Mouse (Mus musculus): ENCODE data around the gene Gkn2.

The Gkn2 gene

DNA sequence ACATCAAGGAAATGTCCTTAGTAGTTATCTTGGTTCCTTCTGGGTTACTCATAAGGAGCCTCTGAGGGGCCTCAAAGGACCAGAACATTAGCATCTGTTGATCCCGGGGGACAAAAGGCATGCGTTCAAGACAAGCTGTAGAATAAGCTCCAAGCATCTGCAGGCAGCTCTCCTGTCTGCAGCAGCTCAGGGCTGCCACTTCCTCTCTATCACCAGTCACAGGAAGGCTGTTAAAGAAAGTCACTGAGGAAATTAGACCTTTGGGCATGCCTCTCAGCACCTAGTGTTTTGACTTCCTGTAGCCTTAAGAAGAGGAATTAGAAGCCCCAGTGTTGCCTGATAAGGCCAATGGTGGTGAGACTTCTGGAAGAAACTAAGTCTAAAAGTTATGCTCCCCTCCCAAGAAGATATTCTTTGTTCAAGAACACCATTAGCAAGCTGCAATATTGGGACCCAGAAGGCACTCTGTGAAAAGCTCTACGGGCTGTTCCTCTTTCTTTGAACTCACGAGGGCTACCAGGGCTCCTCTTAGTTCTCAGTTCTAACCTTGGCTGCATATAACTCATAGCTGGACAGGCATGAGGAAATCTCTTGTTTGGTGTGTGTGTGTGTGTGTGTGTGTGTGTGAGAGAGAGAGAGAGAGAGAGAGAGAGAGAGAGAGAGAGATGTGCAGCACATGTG is 26.9 kb downstream of the Gkn2 start:
- DNase-seq (ENCODE audit: low spot score): no peak

DNA sequence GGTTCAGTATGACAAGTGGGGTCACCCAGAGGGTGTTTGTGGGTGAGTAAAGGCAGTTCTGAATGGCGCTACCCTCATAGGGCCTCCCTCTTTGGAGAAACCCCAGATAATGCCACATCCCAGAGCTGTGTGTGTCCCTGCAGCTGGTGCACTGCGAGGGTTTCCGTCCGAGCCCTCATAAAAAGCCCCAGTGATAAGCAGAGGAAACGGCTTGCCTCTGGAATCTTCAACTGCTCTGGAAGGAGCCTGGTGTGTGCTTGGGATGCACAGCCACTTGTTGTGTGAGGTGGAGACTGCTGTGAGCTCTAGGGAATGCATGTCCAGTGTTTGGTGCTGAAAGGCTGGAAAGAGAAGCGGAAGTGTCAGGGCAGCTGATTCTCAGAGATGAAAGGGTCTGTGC is 28.3 kb downstream of the Gkn2 start:
- no peak for DNase-seq (ENCODE audit: low spot score)

DNA sequence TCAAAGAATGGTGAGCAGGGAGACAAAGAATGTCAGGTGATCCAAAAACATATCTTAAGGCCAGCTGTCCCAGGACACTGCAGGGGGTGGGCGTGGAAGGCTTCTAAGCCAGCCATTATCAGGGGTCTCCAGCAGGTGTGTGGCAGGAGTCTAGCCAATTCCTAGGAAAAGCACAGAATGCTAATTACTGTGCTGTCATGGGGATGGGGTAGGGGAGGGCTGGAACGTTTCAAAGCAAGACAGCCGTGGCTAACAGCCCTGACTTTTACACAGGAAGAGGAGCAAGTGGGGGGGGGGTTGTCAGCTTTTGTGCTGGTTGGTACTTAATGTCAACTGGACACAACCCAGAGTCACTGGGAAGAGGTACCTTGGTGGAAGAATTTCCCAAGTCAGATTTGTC is 38.9 kb downstream of the Gkn2 start:
- DNase-seq (ENCODE audit: low spot score): no peak

DNA sequence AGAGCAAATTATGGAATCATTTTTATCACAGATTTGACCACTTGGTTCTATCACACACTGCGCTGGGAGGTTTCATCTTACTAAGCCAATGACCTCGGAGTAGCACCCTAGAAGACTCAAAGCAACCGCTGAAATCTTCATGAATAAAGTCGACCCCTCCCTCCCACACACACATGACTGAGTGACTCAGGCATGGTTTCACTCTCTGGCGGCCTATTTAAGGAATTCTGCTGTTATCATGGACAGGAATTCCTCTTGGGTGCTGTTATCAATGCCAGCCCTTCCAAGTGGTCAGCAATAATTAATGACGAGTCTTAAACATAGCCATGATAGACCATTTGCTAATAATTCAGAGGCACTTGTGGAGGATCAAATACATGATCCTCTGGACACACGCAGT is 49.1 kb downstream of the Gkn2 start:
- no peak for DNase-seq (ENCODE audit: low spot score)

DNA sequence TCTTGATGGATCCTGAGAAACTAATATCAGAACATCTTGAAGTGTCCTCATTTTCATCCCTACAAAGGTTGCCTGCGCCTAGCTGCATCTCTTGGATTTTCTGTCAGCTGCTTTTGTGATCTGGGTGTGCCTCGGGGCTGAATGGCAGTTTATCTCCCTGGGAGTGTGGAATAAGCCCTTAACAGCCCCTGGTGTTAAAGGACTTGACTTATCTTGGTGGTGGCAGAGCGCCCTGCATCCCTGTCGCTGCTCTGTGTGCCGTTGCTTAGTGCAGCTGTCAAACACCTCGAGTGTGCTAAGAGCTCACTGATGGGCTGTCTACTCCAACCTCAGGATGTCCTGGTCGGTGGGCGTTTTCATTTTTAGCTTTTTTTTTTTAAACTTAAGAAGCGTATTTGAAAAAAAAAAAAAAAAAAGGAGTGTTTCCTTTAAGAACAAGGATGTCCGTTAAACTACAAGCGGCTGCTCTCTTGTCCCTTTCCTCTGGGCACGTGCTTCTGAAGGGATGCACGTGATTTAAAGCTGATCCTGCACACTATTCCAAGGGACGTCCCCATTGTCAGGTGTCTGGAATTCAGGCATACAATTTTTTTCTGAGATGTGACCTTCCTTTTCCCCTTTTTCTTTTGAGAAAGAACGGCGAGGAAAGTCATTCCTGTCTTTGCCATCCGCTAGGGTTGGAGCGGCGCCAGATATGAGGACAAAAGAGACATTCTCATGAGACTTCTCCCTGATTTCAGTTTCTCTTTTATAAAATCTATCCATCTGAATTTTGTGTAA is 51.1 kb downstream of the Gkn2 start:
- DNase-seq (ENCODE audit: low spot score): no peak

DNA sequence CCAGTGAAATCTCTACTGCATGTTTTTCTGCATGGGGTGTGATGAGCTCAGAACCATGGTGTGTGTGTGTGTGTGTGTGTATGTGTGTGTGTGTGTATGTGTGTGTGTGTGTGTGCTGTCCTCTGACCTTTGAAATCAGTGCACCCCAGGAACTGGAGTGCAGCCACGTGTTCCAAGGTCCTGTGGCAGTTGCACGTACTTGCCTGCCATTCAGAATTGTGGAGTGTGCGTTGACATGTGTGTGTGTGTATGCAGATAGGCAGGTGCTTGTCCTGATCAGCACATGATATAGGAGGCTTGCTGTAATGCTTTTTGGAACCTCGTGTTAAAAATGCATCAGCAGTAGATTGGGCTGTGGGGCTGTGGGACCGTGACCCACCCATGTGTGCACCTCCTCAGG is 53.8 kb downstream of the Gkn2 start:
- no peak for DNase-seq (ENCODE audit: low spot score)

DNA sequence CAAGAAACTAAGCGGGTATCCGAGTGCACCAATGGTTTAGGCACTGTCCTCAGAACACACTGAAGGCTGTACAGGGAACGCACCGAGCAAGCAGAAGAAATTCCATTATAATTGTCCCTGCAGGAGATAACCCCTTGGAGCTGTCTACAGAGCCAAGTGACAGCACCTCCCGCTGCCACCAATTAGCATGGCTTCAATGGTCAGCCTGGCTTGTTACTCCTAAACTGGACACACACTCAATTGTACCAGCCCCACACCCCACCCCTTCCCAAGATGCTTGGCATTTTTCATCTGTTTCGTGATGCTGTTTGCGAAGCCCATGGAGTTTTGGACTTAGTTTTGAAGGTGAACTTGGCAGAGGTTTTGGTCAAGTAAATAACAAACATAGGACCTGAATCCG is 54.5 kb downstream of the Gkn2 start:
- DNase-seq (ENCODE audit: low spot score): no peak

DNA sequence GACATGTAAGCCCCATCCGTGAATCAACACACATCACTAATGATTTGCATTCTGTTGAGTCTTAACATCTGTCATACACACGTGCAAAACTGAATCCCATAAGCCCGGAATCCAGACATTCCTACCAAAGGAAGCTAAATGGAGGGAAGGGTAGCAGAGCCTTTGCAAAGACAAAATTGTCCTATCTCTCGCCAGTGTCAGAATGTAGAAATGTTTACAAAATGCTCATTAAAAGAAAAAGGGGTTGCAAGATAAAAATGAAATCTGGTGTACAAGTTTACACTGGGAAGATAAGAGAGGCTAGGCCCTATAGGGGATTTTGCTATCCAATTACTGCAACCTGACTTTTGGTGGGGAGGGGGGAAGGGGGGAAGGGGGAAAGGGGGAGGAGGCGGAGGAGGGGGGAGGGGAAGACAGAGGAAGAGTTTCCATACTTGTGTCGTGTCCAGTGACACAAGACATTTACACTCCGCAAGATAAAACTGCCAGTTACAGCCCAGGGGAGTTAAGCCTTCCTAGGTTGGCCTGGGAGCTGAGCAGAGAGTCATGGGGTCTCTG is 55.4 kb downstream of the Gkn2 start, which contains the start of gene Bmp10:
Gene Bmp10 (plus strand): TSS at position 508 of the 558 bp plus-strand sequence.
- DNase-seq (ENCODE audit: low spot score): no peak
